Mouse (Mus musculus) C2C12 (cell line): ENCODE data around the gene Micu1.

Experiments used
- CEBPB ChIP-seq: IDR thresholded peaks from one replicate; pipeline ENCODE4 v1.6.1; 2011; ENCODE audit warnings: low read depth, mild to moderate bottlenecking, control low read depth, moderate library complexity
- CTCF ChIP-seq: IDR thresholded peaks from one replicate; pipeline ENCODE4 v1.5.1; 2011; ENCODE audit not compliant: control insufficient read depth, insufficient read depth, insufficient read length
- FOSL1 ChIP-seq: IDR thresholded peaks from one replicate; pipeline ENCODE4 v1.8.0; 2011; ENCODE audit warnings: mild to moderate bottlenecking, low read length; ENCODE audit not compliant: poor library complexity, insufficient read depth, severe bottlenecking
- MAX ChIP-seq: IDR thresholded peaks from one replicate; pipeline ENCODE4 v1.6.1; 2011; ENCODE audit warnings: mild to moderate bottlenecking, control low read depth
- MYOD1 ChIP-seq: IDR thresholded peaks from one replicate; pipeline ENCODE4 v1.6.1; 2011; ENCODE audit warnings: low read depth; ENCODE audit not compliant: control insufficient read depth, insufficient read length
- MYOG ChIP-seq: IDR thresholded peaks from one replicate; pipeline ENCODE4 v1.6.1; 2011; ENCODE audit not compliant: control insufficient read depth, insufficient read length; ENCODE audit errors: extremely low read depth
- USF1 ChIP-seq: IDR thresholded peaks from one replicate; pipeline ENCODE4 v1.6.1; 2011; ENCODE audit warnings: low read depth, mild to moderate bottlenecking, control low read depth, moderate library complexity

- TF ChIP-seq CTCF (no peak), CEBPB (no peak), MYOD1 (no peak), FOSL1 (no peak), USF1 (no peak), MAX (no peak), MYOG (no peak)
These were observed 162.1 kb downstream of the Micu1 start for GRCm38 (mm10) chr10:59864232-59864875.
